Mouse (Mus musculus) midbrain, postnatal 0 days (tissue): ENCODE data around the gene 1700018B08Rik. TPM values are rescaled to one million over a fixed set of nuclear protein-coding genes. Genes with fewer than 3 reads are reported as not detected.

Experiments
- ATAC-seq: fragments of 200-750 bp; cut with Nextera tagmentation; 2 replicates; pipeline ENCODE4 v1.8.0; 2017; ENCODE audit warnings: moderate number of reproducible peaks, mild to moderate bottlenecking, moderate TSS enrichment, moderate library complexity; ENCODE audit not compliant: low FRiP score
- DNase-seq: peaks from one replicate; pipeline ENCODE4 v3.0.0-alpha.2; 2015; ENCODE audit warnings: low spot score
- H3K27ac ChIP-seq: fragments of 300-500 bp; sonication (generic); 2 replicates; pipeline ENCODE4 v1.5.1; 2014; ENCODE audit warnings: low read depth, mild to moderate bottlenecking, low read length, mixed read lengths
- H3K27me3 ChIP-seq: fragments of 300-500 bp; sonication (generic); 2 replicates; pipeline ENCODE4 v1.6.1; 2014; ENCODE audit warnings: low read length, control low read depth, mixed read lengths; ENCODE audit not compliant: insufficient read depth
- H3K36me3 ChIP-seq: fragments of 300-500 bp; sonication (generic); 2 replicates; pipeline ENCODE4 v1.6.1; 2014; ENCODE audit warnings: low read length, control low read depth, mixed read lengths; ENCODE audit not compliant: insufficient read depth
- H3K4me1 ChIP-seq: fragments of 300-500 bp; sonication (generic); 2 replicates; pipeline ENCODE4 v1.6.1; 2014; ENCODE audit warnings: mild to moderate bottlenecking, control low read depth, antibody characterized with exemption, low read length, mixed read lengths; ENCODE audit not compliant: insufficient read depth
- H3K4me2 ChIP-seq: fragments of 300-500 bp; sonication (generic); 2 replicates; pipeline ENCODE4 v1.6.1; 2014; ENCODE audit warnings: low read depth, mild to moderate bottlenecking, low read length, mixed read lengths; ENCODE audit not compliant: poor library complexity, severe bottlenecking
- H3K4me3 ChIP-seq: fragments of 300-500 bp; sonication (generic); 2 replicates; pipeline ENCODE4 v1.5.1; 2014; ENCODE audit warnings: low read depth, mild to moderate bottlenecking, low read length, moderate library complexity
- H3K9ac ChIP-seq: fragments of 300-500 bp; sonication (generic); replicated peaks from 2 replicates; pipeline ENCODE4 v1.6.1; 2014; ENCODE audit warnings: mild to moderate bottlenecking, low read length, moderate library complexity, mixed read lengths; ENCODE audit not compliant: poor library complexity, severe bottlenecking
- H3K9me3 ChIP-seq: fragments of 300-500 bp; sonication (generic); 2 replicates; pipeline ENCODE4 v1.6.1; 2016; ENCODE audit warnings: low read length, control low read depth
- CTCF ChIP-seq: IDR thresholded peaks from 2 replicates; pipeline ENCODE4 v1.5.1; 2016; ENCODE audit warnings: antibody characterized with exemption, mild to moderate bottlenecking
- WGBS: fragments of 180-500 bp; shearing (Covaris S2); extraction: QIAGEN DNeasy Blood & Tissue Kit; methylation state at CpG from one replicate; pipeline ENCODE4 v1.1.7; 2014; 5-methylcytosine and 5-hydroxymethylcytosine counted together
- polyA plus RNA-seq: library from polyadenylated mRNA; unstranded; fragments of >200 nt; fragmentation: Nextera tagmentation; extraction: Ambion mirVana; gene quantifications from 2 replicates; pipeline ENCODE4 v1.2.1, GENCODE M21; 2015
- total RNA-seq: library from RNA; depleted of rRNA; stranded (reverse); fragments of >200 nt; gene quantifications from 2 replicates; pipeline ENCODE4 v1.2.3, GENCODE M21; 2014

The 1700018B08Rik gene
- total and polyA plus RNA-seq, 2 experiments from 2014 or later = not detected

GRCm38 (mm10) chr8:121577751-121578675 is 33.9 kb upstream of the 1700018B08Rik start:
- Histone ChIP-seq H3K9ac (peak overlapping the region; percentile 86), H3K4me1 (peaks cover 6% of the 10 kb centered on the region; the same call in 1 of the 2 replicates), H3K9me3 (no peaks in the 10 kb centered on the region), H3K36me3 (no peaks in the 10 kb centered on the region), H3K4me3 (peak overlapping the region; percentile 95), H3K27ac (peak overlapping the region; percentile 73), H3K4me2 (peak overlapping the region; percentile 82), H3K27me3 (no peaks in the 10 kb centered on the region)
- no peak for TF ChIP-seq CTCF
- DNase-seq (peak; percentile 36), ATAC-seq (peak; percentile 59)
- under 1% methylated on average over 44 of the region's 44 CpGs for WGBS

GRCm38 (mm10) chr8:121575661-121576060 is 31.5 kb upstream of the 1700018B08Rik start:
- ATAC-seq (no peak), DNase-seq (no peak)
- H3K9me3 ChIP-seq = no peaks in the 10 kb centered on the region
- TF ChIP-seq CTCF = no peak
- H3K4me2 ChIP-seq = no peak overlapping the region
- peaks cover 6% of the 10 kb centered on the region; the same call in 1 of the 2 replicates for H3K4me1 ChIP-seq
- H3K27me3 ChIP-seq = no peaks in the 10 kb centered on the region
- H3K9ac ChIP-seq = no peak overlapping the region
- H3K27ac ChIP-seq = no peak overlapping the region
- WGBS = 83% methylated on average over 3 of the region's 3 CpGs
- no peak overlapping the region for H3K4me3 ChIP-seq
- no peaks in the 10 kb centered on the region for H3K36me3 ChIP-seq

GRCm38 (mm10) chr8:121573275-121573674 is 29.2 kb upstream of the 1700018B08Rik start:
- H3K4me1 ChIP-seq = peaks cover 6% of the 10 kb centered on the region; the same call in 1 of the 2 replicates
- no peak overlapping the region for H3K4me3 ChIP-seq
- WGBS = 53% methylated on average over 3 of the region's 3 CpGs
- H3K27ac ChIP-seq = no peak overlapping the region
- no peak for ATAC-seq
- TF ChIP-seq CTCF = no peak
- H3K9ac ChIP-seq = no peak overlapping the region
- no peak for DNase-seq
- no peaks in the 10 kb centered on the region for H3K9me3 ChIP-seq
- H3K27me3 ChIP-seq = no peaks in the 10 kb centered on the region
- H3K4me2 ChIP-seq = no peak overlapping the region
- H3K36me3 ChIP-seq = no peaks in the 10 kb centered on the region

GRCm38 (mm10) chr8:121572121-121572520 is 28.0 kb upstream of the 1700018B08Rik start:
- Histone ChIP-seq H3K4me3 (no peak overlapping the region), H3K27ac (no peak overlapping the region), H3K9ac (no peak overlapping the region), H3K27me3 (no peaks in the 10 kb centered on the region), H3K36me3 (no peaks in the 10 kb centered on the region), H3K4me1 (peaks cover 5% of the 10 kb centered on the region; the same call in 1 of the 2 replicates), H3K9me3 (no peaks in the 10 kb centered on the region), H3K4me2 (no peak overlapping the region)
- ATAC-seq (no peak), DNase-seq (no peak)
- TF ChIP-seq CTCF = no peak
- WGBS = 88% methylated on average over 7 of the region's 7 CpGs

GRCm38 (mm10) chr8:121570801-121571200 is 26.7 kb upstream of the 1700018B08Rik start:
- ATAC-seq (no peak), DNase-seq (no peak)
- Histone ChIP-seq H3K9ac (no peak overlapping the region), H3K36me3 (no peaks in the 10 kb centered on the region), H3K4me3 (no peak overlapping the region), H3K9me3 (no peaks in the 10 kb centered on the region), H3K27ac (no peak overlapping the region), H3K4me1 (no peaks in the 10 kb centered on the region), H3K4me2 (no peak overlapping the region), H3K27me3 (no peaks in the 10 kb centered on the region)
- 84% methylated on average over 17 of the region's 17 CpGs for WGBS
- TF ChIP-seq CTCF = no peak

- Histone ChIP-seq H3K4me3 (no peak overlapping the region), H3K4me2 (no peak overlapping the region), H3K9me3 (no peaks in the 10 kb centered on the region), H3K9ac (no peak overlapping the region), H3K36me3 (peaks cover 4% of the 10 kb centered on the region; the same call in 1 of the 2 replicates), H3K4me1 (no peaks in the 10 kb centered on the region), H3K27me3 (no peaks in the 10 kb centered on the region), H3K27ac (no peak overlapping the region)
- DNase-seq (no peak), ATAC-seq (no peak)
- no peak for TF ChIP-seq CTCF
- 87% methylated on average over 21 of the region's 21 CpGs for WGBS
Measured at GRCm38 (mm10) chr8:121570335-121570734, 26.2 kb upstream of the 1700018B08Rik start.
